Mouse (Mus musculus) CD8-positive naive resting alpha-beta T cell, adult 2 months (primary cell): ENCODE data around the gene Dennd1a.
"Not testable (repeated sequence)": the region's sequence is repeated elsewhere in the genome, so short reads cannot be mapped to it uniquely, and the experiment has no call there.

Experiments
- DNase-seq, 2 experiments: peaks; one replicate each; pipeline ENCODE4 v3.0.0; 2022; ENCODE audit warnings: low read depth in 2 of 2, low spot score in 2 of 2

The Dennd1a gene

GRCm38 (mm10) chr2:37981562-37982403 is 305.4 kb downstream of the Dennd1a start:
- no peak for DNase-seq

- DNase-seq = no peak
Measured at GRCm38 (mm10) chr2:37974201-37974600, 313.0 kb downstream of the Dennd1a start.

- no peak for DNase-seq
Measured at GRCm38 (mm10) chr2:37972621-37973020, 314.6 kb downstream of the Dennd1a start.

DNA sequence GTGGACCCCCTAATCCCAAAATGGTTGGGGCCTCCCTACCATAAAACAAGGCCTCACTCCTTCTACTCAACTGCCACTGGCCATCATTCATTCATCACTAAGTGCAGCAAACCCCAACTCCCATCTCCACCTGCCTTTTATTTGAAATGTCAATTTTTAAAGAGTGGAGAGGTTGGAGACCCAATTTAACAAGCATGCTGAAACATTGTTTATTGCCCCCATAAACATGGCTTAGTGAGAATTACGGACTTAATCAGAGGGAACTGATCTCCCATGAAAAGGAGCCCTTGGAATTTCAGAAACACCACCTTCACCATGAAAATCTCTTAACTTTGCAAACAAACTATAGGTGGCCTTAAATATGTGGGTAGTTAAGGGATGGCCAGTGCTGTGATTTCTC is 315.5 kb downstream of the Dennd1a start:
- DNase-seq = no peak

- no peak for DNase-seq
Measured at GRCm38 (mm10) chr2:37969713-37970485, 317.3 kb downstream of the Dennd1a start.

GRCm38 (mm10) chr2:37964534-37964933 is 322.7 kb downstream of the Dennd1a start:
- no peak for DNase-seq

- no peak for DNase-seq
Measured at GRCm38 (mm10) chr2:37963362-37963761, 323.8 kb downstream of the Dennd1a start.

- no peak for DNase-seq
Measured at GRCm38 (mm10) chr2:37948424-37948823, 338.8 kb downstream of the Dennd1a start.

- DNase-seq = no peak
Measured at GRCm38 (mm10) chr2:37945598-37946336, 341.4 kb downstream of the Dennd1a start.

DNA sequence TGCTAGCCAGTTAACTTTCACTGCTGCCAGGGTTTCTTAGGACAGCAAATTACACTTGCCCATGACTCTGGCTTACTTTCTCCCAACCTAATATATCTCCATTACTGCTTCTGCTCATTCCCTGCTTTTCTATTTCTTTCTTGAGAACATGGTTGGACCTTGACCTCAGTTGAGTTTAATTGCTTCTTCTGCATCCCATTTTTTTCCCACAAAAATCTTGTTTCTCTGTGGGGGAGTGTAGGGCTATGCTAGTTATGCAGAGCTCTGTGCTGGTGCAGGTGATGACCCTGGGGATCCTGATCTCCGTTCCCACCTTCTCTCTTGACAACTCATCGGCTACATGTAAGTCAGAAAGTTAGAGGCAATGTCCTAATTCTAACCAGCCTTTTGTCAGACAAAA is 344.3 kb downstream of the Dennd1a start:
- DNase-seq = no peak

- no peak for DNase-seq
Measured at GRCm38 (mm10) chr2:37941741-37942140, 345.4 kb downstream of the Dennd1a start.

GRCm38 (mm10) chr2:37940845-37941361 is 346.3 kb downstream of the Dennd1a start:
- DNase-seq = no peak

DNA sequence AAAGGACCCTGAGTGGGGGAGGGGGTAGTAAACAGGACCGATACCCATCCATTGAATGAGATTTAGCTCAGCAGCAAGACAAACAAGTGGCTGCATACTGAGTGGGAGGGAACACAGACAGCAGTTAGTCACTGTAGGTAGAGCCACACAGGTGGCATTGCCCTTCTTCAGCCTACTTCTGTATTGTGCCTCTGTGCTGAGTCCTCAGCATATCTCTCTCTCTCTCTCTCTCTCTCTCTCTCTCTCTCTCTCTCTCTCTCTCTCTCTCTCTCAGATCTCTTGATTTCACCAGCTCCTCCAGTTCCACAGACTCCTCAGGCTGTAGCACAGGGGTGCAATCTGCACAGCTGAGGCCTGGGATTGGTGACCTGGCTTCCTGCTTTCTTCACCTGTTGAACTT is 347.2 kb downstream of the Dennd1a start:
- no peak for DNase-seq

DNA sequence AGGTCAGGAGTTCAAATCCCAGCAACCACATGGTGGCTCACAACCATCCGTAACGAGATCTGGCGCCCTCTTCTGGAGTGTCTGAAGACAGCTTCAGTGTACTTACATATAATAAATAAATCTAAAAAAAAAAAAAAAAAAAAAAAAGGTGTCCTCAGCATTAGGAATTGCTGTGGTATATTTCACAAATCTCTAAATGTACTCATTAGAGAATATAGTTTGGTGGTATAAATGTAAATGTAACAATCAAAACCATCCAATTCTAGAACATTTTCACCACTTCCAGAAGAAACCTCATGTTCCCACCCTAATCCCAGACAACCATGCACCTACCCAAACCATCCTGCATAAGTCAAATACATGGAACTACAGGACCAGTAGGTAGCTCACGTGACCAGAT is 350.3 kb downstream of the Dennd1a start:
- DNase-seq = not testable (repeated sequence)

- DNase-seq = no peak
Measured at GRCm38 (mm10) chr2:37932240-37932639, 354.9 kb downstream of the Dennd1a start.

DNA sequence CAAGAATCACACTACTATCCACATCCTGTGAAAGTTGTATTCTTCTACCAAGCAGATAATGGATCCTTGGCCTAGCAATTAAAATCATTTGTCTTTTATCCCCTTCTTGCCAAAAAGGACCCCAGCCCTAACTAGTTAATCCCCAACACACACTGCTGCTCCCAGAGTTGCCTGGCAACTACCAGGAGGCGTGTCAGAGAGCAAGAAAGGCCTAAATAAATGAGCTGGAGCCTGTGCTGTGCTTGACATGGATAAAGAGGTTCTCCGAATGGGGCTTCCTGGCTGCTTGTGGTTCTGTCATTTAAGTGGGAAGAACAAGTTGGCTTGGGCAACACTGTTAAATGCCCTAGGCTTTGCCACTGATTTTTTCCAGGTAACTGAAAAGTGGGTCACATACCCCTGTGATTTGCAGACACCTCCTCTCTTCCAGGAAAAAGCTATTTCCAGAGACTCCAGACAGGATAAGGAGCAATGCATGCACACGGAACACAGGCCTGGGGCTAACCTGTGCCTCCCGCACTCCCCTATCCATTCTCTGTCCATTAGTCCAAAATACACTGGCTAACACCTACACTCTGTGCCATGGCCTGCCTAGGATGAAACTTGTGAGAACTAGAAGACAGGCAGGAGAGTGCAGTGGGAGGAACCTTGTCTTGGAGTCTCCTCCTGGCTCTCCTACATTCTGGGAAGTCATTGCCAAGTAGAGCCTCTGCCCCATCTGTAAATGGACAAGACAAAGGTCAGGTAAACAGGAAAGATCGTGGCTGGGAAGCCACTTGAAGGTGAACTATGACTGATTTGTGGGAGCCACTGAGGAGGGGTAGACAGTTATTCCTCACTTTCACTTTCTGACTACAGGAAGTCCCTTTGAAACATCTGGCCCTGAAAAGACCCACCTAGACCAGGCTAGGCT is 355.9 kb downstream of the Dennd1a start:
- DNase-seq = no peak

GRCm38 (mm10) chr2:37926133-37926503 is 361.1 kb downstream of the Dennd1a start:
- no peak for DNase-seq

DNA sequence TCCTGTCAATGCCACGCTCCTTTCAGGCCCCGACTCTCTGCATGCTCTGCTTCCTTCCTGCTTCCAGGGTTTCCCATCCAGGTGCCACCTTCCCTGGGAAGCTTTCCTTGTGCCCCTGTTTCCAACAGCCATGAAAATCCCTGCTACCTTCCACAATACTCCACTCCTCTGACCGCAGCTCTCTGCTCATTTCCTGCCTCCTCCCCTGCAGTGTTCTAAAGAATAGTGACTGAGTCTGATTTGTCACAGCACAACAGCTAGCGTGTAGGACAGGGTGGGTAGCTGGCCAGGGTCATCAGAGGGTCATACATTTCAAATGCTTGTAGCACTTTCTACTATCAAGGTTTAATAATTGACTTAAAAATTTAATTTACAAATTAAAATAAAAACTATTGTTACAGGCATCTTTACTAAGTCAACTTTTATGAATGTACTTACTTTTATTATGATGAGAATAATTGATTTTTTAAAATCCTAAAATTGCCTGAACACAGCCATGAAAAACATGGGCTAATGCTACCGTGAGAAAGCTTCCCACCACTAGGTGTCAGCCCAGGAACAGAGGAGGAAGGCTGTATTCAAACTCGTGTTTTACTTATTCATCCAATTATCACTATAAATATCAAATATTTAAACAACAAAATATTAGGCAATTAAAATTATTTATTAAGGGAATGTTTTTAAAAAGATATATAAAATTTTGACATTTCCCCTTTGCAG is 361.6 kb downstream of the Dennd1a start:
- no peak for DNase-seq

DNA sequence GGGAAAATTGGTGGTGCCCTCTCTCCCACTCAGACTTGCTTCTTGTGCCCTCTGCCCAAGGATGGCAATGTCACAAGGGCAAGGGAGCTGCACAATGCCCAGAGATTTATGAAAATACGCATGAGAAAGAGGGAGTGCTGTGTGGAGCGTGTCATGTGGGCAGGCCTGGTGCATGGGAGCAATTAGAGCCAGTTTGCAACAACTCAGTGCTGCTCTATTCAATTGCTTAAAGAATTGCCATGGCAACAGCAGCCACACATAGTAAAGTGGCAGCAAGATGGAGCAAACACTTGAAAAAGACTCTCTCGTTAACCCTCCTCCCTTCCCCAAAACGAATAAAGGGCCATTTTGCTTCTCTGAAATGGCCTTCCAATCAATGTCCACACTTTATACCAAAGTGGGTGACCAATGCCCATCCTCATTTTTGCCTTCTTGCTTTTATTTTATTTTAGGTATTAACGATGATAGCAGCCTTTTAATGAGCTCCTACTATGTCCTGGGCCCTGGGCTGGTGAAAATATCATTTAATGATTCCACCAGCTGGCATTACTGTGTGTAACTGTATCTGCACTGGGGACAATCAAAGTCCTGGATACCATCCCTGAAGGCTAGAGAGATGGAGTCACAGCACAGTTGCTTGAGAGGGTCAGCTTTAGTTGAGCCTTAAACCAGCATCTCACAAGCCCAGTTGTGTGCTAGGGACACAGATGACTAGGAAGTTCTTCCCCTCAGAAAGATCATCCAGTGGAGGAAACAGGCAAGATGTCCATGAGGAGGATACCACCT is 378.3 kb downstream of the Dennd1a start:
- DNase-seq = no peak
